Mouse (Mus musculus) hindbrain, postnatal 0 days (tissue): ENCODE data around the gene Fam170b. TPM values are rescaled to one million over a fixed set of nuclear protein-coding genes. Genes with fewer than 3 reads are reported as not detected.
A peak's percentile ranks its signal among the peaks of the same experiment; 100 is the strongest.

ENCODE experiments used
- ATAC-seq: fragments of 200-750 bp; cut with Nextera tagmentation; 2 replicates; pipeline ENCODE4 v1.8.0; 2017; ENCODE audit warnings: mild to moderate bottlenecking, moderate TSS enrichment, moderate library complexity
- DNase-seq: peaks from one replicate; pipeline ENCODE4 v3.0.0-alpha.2; 2015; ENCODE audit warnings: low spot score
- H3K27ac ChIP-seq: fragments of 300-500 bp; sonication (generic); 2 replicates; pipeline ENCODE4 v1.5.1; 2014; ENCODE audit warnings: mild to moderate bottlenecking
- H3K27me3 ChIP-seq: fragments of 300-500 bp; sonication (generic); 2 replicates; pipeline ENCODE4 v1.6.1; 2014; ENCODE audit warnings: low read length, mixed read lengths; ENCODE audit not compliant: insufficient read depth
- H3K36me3 ChIP-seq: fragments of 300-500 bp; sonication (generic); 2 replicates; pipeline ENCODE4 v1.6.1; 2014; ENCODE audit warnings: low read length, mixed read lengths; ENCODE audit not compliant: insufficient read depth
- H3K4me1 ChIP-seq: fragments of 300-500 bp; sonication (generic); 2 replicates; pipeline ENCODE4 v1.6.1; 2014; ENCODE audit warnings: antibody characterized with exemption, low read length, mixed read lengths; ENCODE audit not compliant: insufficient read depth
- H3K4me2 ChIP-seq: fragments of 300-500 bp; sonication (generic); 2 replicates; pipeline ENCODE4 v1.6.1; 2014; ENCODE audit warnings: low read depth, mild to moderate bottlenecking, low read length, moderate library complexity, mixed read lengths
- H3K4me3 ChIP-seq: fragments of 300-500 bp; sonication (generic); 2 replicates; pipeline ENCODE4 v1.5.1; 2014; ENCODE audit warnings: low read length
- H3K9ac ChIP-seq: fragments of 300-500 bp; sonication (generic); replicated peaks from 2 replicates; pipeline ENCODE4 v1.6.1; 2014; ENCODE audit warnings: mild to moderate bottlenecking, low read length, moderate library complexity, mixed read lengths
- H3K9me3 ChIP-seq: fragments of 300-500 bp; sonication (generic); 2 replicates; pipeline ENCODE4 v1.6.1; 2016; ENCODE audit warnings: low read length, mixed read lengths
- CTCF ChIP-seq: IDR thresholded peaks from 2 replicates; pipeline ENCODE4 v1.5.1; 2016; ENCODE audit warnings: antibody characterized with exemption, control low read depth, low read depth
- WGBS: fragments of 180-500 bp; shearing (Covaris S2); extraction: QIAGEN DNeasy Blood & Tissue Kit; methylation state at CpG from one replicate; pipeline ENCODE4 v1.1.7; 2014; 5-methylcytosine and 5-hydroxymethylcytosine counted together
- polyA plus RNA-seq: library from polyadenylated mRNA; unstranded; fragments of >200 nt; fragmentation: Nextera tagmentation; extraction: Ambion mirVana; gene quantifications from 2 replicates; pipeline ENCODE4 v1.2.1, GENCODE M21; 2015
- total RNA-seq: library from RNA; depleted of rRNA; stranded (reverse); fragments of >200 nt; gene quantifications from 2 replicates; pipeline ENCODE4 v1.2.3, GENCODE M21; 2014

The Fam170b gene
- total and polyA plus RNA-seq, 2 experiments from 2014 or later, result not detected

DNA sequence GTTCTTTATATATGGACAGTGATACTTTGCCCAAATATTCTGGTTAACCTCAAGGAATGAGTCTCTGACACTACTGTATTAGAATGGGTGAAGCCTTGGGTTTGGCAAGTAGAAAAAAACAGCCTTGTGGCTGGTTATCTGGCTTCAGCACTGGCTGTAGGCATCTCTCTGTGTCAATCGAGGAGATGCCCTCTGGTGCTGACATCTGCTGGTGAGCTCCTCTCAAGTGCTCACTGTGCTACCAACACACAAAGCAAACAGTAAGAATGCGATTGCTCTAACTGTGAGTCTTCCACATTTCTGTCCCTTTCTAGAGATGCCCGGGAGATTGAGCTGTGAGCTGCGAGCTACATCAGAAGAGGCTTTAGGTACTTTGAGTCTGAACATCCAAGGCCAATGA lies 17.2 kb upstream of the Fam170b start:
- H3K36me3 ChIP-seq, result no peaks in the 10 kb centered on the region
- ATAC-seq, result no peak
- H3K9ac ChIP-seq, result no peak overlapping the region
- DNase-seq, result no peak
- TF ChIP-seq CTCF, result peak; percentile 38; the same call in 1 of the 2 replicates
- no peak overlapping the region for H3K4me3 ChIP-seq
- no peak overlapping the region for H3K4me2 ChIP-seq
- WGBS, result 73% methylated on average over 4 of the region's 4 CpGs
- no peaks in the 10 kb centered on the region for H3K4me1 ChIP-seq
- no peaks in the 10 kb centered on the region for H3K27me3 ChIP-seq
- H3K27ac ChIP-seq, result no peak overlapping the region
- no peaks in the 10 kb centered on the region for H3K9me3 ChIP-seq

- Histone ChIP-seq H3K4me2 (no peak overlapping the region), H3K36me3 (no peaks in the 10 kb centered on the region), H3K9me3 (no peaks in the 10 kb centered on the region), H3K9ac (no peak overlapping the region), H3K4me3 (no peak overlapping the region), H3K4me1 (no peaks in the 10 kb centered on the region), H3K27ac (no peak overlapping the region), H3K27me3 (no peaks in the 10 kb centered on the region)
- no peak for ATAC-seq
- no peak for DNase-seq
- TF ChIP-seq CTCF, result no peak
- WGBS, result 53% methylated on average over 7 of the region's 7 CpGs
Observed at GRCm38 (mm10) chr14:32817258-32817657, 16.5 kb upstream of the Fam170b start.

- no peak for TF ChIP-seq CTCF
- no peak overlapping the region for H3K27ac ChIP-seq
- no peaks in the 10 kb centered on the region for H3K36me3 ChIP-seq
- H3K4me1 ChIP-seq, result no peaks in the 10 kb centered on the region
- DNase-seq (no peak), ATAC-seq (no peak)
- no peak overlapping the region for H3K4me3 ChIP-seq
- H3K27me3 ChIP-seq, result no peaks in the 10 kb centered on the region
- H3K9ac ChIP-seq, result no peak overlapping the region
- 63% methylated on average over 1 of the region's 1 CpGs for WGBS
- no peaks in the 10 kb centered on the region for H3K9me3 ChIP-seq
- no peak overlapping the region for H3K4me2 ChIP-seq
Observed at GRCm38 (mm10) chr14:32819297-32819696, 14.5 kb upstream of the Fam170b start.

DNA sequence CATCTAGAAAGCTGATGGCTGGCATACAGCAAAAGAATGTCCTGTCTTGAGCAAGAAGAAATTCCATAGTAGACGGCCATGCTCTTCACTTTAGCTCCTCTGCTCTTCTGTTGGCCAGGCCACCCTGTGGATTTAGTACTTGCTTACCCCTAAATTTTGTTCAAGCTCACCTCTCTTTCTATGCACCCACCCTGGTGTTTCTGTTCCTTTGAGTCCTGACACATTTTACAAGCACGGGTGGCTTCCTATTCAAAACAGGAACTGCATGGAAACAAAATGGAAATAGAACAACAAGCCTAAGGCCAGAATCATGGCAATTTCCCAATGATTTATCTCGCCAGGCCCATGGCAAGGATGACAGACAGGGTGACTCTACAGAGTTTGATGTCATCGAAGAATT lies 10.9 kb upstream of the Fam170b start:
- Histone ChIP-seq H3K27ac (no peak overlapping the region), H3K4me2 (no peak overlapping the region), H3K9ac (no peak overlapping the region), H3K4me1 (0 out of 2 replicates have a peak, but pooled peaks cover 3% of the 10 kb centered on the region), H3K36me3 (no peaks in the 10 kb centered on the region), H3K27me3 (no peaks in the 10 kb centered on the region), H3K9me3 (no peaks in the 10 kb centered on the region), H3K4me3 (no peak overlapping the region)
- ATAC-seq (no peak), DNase-seq (no peak)
- 85% methylated on average over 4 of the region's 4 CpGs for WGBS
- no peak for TF ChIP-seq CTCF

DNA sequence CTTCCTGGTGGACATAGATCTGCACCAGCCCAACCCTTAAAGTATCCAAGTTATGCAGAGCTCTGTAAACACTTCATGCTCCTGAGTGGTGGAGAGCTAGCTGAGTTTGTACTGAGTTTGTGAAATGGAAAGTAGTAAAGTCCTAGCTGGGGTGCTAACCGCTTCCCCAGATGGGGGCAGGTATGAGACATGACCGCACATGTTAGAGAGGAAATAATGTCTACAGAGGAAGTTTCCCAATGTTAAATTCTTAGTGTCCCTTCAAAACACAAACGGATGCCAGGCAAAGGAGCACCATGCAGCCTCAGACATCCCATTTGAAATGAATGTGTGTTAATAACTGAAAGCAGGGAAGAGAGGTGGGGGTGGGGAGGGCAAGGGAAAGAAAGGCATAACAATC lies 9.9 kb upstream of the Fam170b start:
- Histone ChIP-seq H3K36me3 (no peaks in the 10 kb centered on the region), H3K4me1 (0 out of 2 replicates have a peak, but pooled peaks cover 3% of the 10 kb centered on the region), H3K27me3 (no peaks in the 10 kb centered on the region), H3K27ac (no peak overlapping the region), H3K9me3 (no peaks in the 10 kb centered on the region), H3K4me2 (no peak overlapping the region), H3K4me3 (no peak overlapping the region), H3K9ac (no peak overlapping the region)
- ATAC-seq (no peak), DNase-seq (no peak)
- no peak for TF ChIP-seq CTCF
- 74% methylated on average over 3 of the region's 3 CpGs for WGBS

- no peak for TF ChIP-seq CTCF
- H3K4me2 ChIP-seq, result no peak overlapping the region
- no peak overlapping the region for H3K9ac ChIP-seq
- H3K27ac ChIP-seq, result no peak overlapping the region
- 54% methylated on average over 14 of the region's 14 CpGs for WGBS
- H3K4me1 ChIP-seq, result 0 out of 2 replicates have a peak, but pooled peaks cover 3% of the 10 kb centered on the region
- ATAC-seq (no peak), DNase-seq (no peak)
- H3K9me3 ChIP-seq, result no peaks in the 10 kb centered on the region
- H3K4me3 ChIP-seq, result no peak overlapping the region
- no peaks in the 10 kb centered on the region for H3K27me3 ChIP-seq
- no peaks in the 10 kb centered on the region for H3K36me3 ChIP-seq
Observed at GRCm38 (mm10) chr14:32824267-32825150, 9.3 kb upstream of the Fam170b start.
